Mouse (Mus musculus) lung, postnatal 4 days (tissue): ENCODE measurements around the gene Hsf2.

Source experiments
- DNase-seq, 2 experiments: peaks; one replicate each; pipeline ENCODE4 v3.0.0; 2021

The Hsf2 gene

DNA sequence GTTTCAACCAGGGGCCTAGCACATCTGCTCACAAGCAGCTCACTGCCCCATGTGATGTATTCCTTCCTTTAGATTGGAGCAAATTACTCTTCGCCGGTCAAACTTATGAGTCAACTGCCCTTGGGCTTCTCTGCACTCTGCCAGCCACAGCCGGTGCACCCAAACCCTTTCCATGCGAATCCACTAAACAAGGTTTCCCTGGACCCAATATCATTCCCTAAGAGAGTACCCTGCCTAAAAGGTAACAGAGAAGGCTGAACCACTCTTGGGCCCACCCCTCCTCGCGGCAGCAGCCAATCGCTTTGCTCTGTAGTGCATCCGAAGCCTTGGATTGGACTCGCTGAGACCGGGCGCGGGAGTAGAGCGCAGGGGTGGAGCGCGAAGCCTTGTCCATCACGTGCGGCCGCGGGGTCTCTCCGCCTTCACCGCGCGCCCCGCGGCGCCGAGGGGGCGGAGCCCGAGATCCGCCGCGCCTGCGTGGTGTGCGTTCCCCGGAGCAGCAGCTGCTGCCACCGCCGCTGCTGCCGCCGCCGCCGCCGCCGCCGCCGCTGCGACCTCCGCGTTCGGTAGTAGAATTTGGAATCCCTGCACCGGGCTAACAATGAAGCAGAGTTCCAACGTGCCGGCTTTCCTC lies at the start of gene Hsf2:
Gene Hsf2, plus strand, starts transcription at position 478 of the 634 bp plus-strand sequence.
- DNase-seq: peak; percentile 96 to 98

- peak in 1 of 2 experiments; percentile 23 for DNase-seq
These were observed 48.3 kb upstream of the Hsf2 start for GRCm38 (mm10) chr10:57437898-57438297.

GRCm38 (mm10) chr10:57441049-57441448 lies 45.1 kb upstream of the Hsf2 start:
- DNase-seq: no peak

DNA sequence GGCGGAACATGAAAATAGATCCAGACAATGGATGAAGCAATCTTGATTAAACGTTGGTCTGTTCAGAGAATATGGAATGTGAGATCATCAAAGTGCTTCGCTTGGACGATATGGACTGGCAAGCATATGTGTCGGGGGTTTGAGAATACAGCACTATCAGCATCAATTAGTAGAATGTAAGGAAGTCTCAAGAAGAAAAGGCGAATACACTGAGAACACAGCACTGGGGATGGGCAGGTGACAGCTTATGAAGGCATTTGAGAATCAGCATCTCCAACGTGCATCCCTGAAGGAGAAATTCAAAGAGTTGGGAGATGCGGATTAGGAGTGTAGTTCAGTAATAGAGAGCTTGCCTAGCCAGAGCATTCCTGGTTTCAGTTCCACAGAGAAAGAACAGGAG lies 41.8 kb upstream of the Hsf2 start:
- DNase-seq: no peak

- DNase-seq: no peak
These were observed 40.5 kb upstream of the Hsf2 start for GRCm38 (mm10) chr10:57445655-57446054.

DNA sequence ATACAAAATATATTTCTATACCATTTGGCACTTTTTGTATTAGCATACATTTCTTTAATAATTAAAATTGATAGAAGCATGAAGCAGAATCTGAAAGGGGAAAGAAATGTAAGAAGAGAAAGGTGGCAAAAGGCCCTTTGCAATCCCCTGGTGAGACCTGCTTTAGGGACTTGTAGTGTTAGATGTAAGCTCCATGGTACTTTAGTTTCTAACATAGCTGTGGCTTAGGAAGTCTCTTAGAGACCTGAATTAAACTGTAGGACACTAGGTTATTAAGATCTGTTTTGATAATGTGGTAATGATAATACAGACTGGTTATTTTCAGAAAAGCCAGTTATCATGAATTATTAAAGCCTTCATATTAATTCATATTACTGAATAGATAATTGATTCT lies 38.5 kb upstream of the Hsf2 start:
- no peak for DNase-seq

DNA sequence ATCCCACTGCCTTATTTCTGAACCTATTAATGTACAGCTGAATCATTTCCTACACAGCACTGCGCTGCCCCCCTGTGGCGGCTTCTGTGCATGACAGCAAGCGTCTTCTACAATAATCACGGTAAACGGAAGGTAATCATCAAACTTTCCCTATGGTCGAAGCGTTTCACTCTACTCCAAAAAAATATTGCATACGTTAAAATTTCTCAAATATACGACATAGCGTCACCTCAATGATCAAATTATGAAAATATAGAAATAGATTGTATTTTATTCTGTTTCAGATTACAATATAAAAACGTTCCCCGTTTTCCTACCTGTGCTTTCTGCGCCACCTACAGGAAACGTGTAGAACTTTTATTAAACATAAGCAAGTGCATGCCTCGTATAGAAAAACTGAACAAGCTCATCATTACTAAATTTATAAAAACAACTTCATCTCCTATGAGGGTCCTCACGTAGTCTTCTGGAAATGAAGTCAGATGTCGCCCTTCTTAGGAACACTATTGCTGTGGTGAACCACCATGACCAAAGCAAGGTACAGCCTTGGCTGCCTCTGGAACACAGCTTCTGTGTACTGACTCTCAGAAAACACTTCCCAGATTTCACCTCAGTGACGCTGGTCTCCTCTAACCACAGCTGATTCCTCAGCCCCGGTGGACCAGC lies 38.0 kb upstream of the Hsf2 start:
- DNase-seq: peak; percentile 58 to 77

DNA sequence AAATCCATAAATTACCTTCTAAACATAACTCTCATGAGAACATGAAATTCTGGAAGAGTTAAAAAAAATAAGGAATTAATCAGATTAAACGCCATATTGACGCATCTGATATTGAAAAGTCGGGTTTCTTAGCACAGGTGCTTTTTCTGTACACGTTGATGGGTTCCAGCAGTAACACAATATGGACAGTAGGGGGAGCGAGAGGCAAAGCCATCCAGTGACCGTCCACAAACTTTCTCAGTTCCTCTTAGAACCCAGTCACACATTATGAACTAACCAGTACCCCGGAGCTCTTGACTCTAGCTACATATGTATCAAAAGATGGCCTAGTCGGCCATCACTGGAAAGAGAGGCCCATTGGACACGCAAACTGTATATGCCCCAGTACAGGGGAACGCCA lies 22.9 kb upstream of the Hsf2 start:
- DNase-seq: peak in 1 of 2 experiments; percentile 46

- no peak for DNase-seq
These were observed 20.4 kb upstream of the Hsf2 start for GRCm38 (mm10) chr10:57465768-57466167.

DNA sequence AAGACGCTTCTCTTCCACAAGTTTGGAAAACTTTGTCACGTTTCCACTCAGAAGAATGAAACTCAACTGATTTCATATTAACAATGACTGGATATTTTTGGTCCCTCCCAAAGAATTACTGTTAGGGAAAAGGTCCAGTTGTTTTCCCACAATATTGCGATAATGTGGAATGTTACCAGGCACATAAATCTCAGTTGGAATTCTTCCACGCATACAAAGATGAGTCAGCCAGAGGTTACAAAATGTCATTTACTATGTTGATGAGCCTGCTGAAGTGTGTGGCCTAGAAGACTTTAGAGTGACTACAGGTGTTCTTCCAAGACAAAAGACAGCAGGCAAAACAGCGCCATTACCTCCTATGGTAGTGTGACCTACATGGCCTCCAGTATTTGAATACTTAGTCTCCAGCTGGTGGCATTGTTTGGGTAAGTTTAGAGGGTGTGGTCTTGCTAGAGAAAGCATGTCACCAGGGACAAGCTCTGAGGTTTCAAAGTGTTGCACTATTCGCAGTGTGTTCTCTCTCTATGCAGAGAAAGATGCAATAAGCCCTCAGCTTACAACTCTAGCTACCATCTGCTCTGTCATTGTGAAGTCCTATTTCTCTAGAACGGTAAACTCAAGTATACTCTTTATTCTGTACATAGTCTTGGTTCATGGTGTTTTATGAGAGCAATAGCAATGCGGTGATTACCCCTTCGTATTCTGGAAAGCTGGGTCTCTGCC lies 8.9 kb upstream of the Hsf2 start:
- DNase-seq: no peak

DNA sequence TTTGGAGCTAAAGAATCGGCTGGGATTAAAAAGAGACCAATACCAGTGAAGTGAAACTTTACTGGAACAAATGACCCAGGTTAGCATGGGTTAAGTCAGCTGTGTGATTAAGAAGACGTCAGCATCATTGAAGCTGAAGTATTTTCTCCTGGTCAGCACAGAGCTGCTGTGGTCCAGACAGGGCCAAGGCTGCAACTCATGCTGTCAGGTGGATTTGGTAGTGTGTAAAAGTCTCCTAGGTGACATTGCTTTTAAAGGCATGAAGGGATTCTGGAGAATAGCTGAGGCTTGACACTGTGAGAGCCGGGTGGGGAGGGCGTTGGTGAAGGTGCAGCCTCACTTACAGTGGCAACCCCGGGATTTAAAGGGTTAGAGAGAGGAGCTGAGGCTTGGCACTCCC lies 4.5 kb upstream of the Hsf2 start:
- no peak for DNase-seq

- DNase-seq: no peak
These were observed 1.4 kb upstream of the Hsf2 start for GRCm38 (mm10) chr10:57484741-57485140.

DNA sequence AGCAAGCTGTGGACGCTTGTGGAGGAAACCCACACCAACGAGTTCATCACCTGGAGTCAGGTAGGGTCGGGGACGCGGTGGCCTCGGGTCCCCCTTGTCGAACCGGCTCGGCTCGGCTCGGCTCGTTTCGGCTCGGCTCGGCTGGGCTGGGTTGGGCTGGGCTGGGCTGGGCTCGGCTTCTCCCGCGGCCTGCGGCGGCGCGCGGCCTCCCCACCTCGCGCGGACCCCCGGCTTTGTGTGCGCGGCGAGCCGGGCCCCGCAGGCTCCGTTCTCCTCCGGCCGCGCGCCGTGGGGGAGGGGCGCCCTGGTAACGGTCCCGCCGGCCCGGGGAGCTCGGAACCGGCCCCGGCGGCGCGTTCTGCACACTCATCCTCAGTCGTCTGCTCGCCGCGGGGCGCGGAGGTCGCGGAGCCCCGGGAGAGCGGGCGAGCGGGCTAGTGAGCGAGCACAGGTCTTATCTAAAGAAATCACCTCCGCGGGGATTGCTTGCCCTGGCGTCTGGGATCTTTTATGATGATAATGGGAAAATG lies 422 bp downstream of the Hsf2 start:
- peak; percentile 83 to 84 for DNase-seq

- no peak for DNase-seq
These were observed 1.0 kb downstream of the Hsf2 start for GRCm38 (mm10) chr10:57487201-57487600.

DNA sequence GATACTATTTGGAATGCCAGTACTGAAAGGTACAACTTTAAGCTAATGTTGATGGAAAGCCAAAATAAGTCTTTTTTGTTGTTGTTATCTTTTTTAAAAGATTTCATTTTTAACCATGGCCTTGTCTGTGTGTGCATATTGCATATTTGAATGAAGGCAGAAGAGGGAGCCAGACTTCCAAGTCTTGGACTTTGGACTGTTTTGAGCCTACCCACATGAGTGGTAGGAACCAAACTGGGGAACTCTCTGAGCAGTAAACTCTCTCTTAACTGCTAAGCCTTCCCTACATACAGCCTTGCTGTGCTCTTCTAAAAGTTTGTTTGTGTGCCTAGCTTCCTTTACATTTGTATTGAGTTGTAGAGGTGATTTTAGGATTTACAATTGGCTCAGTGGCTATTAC lies 2.4 kb downstream of the Hsf2 start:
- no peak for DNase-seq

GRCm38 (mm10) chr10:57492050-57492449 lies 5.9 kb downstream of the Hsf2 start:
- peak in 1 of 2 experiments; percentile 24 for DNase-seq

GRCm38 (mm10) chr10:57499414-57500156 lies 13.4 kb downstream of the Hsf2 start:
- no peak for DNase-seq

- no peak for DNase-seq
These were observed 28.4 kb downstream of the Hsf2 start for GRCm38 (mm10) chr10:57514616-57515015.

GRCm38 (mm10) chr10:57515278-57515677 lies 29.1 kb downstream of the Hsf2 start:
- DNase-seq: no peak

DNA sequence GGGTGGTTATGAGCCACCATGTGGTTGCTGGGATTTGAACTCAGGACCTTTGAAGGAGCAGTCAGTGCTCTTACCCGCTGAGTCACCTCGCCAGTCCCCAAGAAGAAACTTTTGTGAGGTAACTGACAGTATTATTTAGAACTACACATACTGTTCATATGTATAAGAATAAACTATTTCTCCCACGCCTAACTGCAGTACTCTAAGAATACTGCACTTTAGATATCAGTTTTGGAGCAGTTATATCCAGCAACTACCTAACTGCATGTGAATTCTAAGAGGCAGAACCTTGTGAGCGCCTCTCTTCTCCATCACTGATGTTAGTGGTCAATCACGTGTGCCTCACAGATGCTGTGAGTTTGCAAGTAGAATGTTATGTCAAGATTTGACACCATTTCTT lies 40.3 kb downstream of the Hsf2 start:
- no peak for DNase-seq

DNA sequence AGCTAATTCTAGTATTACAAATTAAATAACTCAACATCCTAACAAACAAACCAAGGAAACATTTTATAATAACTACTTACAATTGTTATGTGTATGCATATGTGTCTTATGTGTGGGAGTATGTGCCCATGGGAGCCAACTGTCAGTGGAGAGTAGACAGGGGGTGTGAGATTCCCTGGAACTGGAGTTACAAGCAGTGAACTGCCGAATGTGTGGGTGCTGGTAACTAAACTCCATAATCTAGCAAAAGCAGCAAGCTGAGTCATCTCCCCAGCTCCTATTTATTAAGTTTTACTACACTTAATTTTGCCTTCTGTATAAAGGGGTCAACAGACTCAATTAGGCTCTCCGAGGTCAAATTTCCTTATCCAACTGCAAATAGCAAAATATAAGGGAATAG lies 44.9 kb downstream of the Hsf2 start:
- no peak for DNase-seq

DNA sequence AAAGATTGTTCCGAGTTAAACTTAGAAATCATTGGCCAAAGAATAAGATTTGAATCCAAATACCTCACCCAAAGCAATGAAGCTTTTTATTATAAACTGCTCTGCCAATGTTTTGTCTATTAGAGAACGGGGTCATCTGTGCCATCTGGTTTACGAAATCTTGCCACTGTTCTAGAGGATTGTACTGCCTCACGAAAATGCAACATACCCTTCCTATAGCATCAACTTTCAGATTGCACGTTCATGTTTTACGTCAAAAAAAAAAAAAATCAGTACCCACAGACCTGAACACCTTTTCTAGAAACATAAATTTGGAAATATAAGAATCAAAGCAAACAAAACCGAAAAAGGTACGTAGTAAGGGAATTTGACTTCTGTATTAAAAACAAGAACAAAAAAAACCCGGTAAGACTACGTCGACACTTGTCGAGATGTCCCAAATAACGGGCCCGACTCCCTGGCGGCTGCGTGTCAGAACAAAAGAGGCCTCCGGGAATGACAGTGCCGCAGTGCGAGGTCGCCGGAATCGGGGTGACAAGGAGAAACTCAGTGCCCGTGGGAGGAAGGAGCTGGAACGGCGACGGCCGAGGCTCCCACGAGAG lies 45.5 kb downstream of the Hsf2 start:
- no peak for DNase-seq
